Mouse (Mus musculus) liver, adult (tissue): ENCODE measurements around the gene Ddx19a.
A peak's percentile ranks its signal among the peaks of the same experiment; 100 is the strongest.

ENCODE experiments used
- GATA4 ChIP-seq: IDR thresholded peaks from 2 replicates; pipeline ENCODE4 v1.6.1; 2014; ENCODE audit warnings: mild to moderate bottlenecking, low read length; ENCODE audit not compliant: insufficient replicate concordance

Ddx19a gene

GRCm38 (mm10) chr8:110950065-110950484, 47.5 kb downstream of the Ddx19a start:
- no peak for TF ChIP-seq GATA4

- TF ChIP-seq GATA4: no peak
Measured at GRCm38 (mm10) chr8:110945716-110946115, 51.9 kb downstream of the Ddx19a start.

GRCm38 (mm10) chr8:110944276-110944876, 53.2 kb downstream of the Ddx19a start:
- TF ChIP-seq GATA4: no peak

GRCm38 (mm10) chr8:110941453-110941948, 56.1 kb downstream of the Ddx19a start:
- 0 out of 2 replicates have a peak, but pooled peaks have one; percentile 6 for TF ChIP-seq GATA4

GRCm38 (mm10) chr8:110940682-110941452, 56.7 kb downstream of the Ddx19a start:
- no peak for TF ChIP-seq GATA4

GRCm38 (mm10) chr8:110938882-110939589, 58.6 kb downstream of the Ddx19a start:
- no peak for TF ChIP-seq GATA4

- TF ChIP-seq GATA4: no peak
Measured at GRCm38 (mm10) chr8:110936217-110936616, 61.4 kb downstream of the Ddx19a start.

GRCm38 (mm10) chr8:110933272-110933671, 64.3 kb downstream of the Ddx19a start:
- no peak for TF ChIP-seq GATA4

- no peak for TF ChIP-seq GATA4
Measured at GRCm38 (mm10) chr8:110932444-110932843, 65.2 kb downstream of the Ddx19a start.

GRCm38 (mm10) chr8:110931176-110931939, 66.2 kb downstream of the Ddx19a start:
- TF ChIP-seq GATA4: peak; percentile 86; the same call in 1 of the 2 replicates

GRCm38 (mm10) chr8:110929066-110929465, 68.5 kb downstream of the Ddx19a start:
- TF ChIP-seq GATA4: no peak

- TF ChIP-seq GATA4: no peak
Measured at GRCm38 (mm10) chr8:110928435-110928834, 69.2 kb downstream of the Ddx19a start.

GRCm38 (mm10) chr8:110926690-110927089, 70.9 kb downstream of the Ddx19a start:
- no peak for TF ChIP-seq GATA4

GRCm38 (mm10) chr8:110925691-110926140, 71.9 kb downstream of the Ddx19a start:
- no peak for TF ChIP-seq GATA4
